Comparison of ENCODE assay signal across 26 mouse cellular contexts in genomic region chr11:57706620-57707019, GRCm38 (mm10).
"Had no signal": no experiment of that assay in that cellular context is flagged by ENCODE, and none has a peak within 500 bp of the region (broad histone marks: within the 10 kb centered on the region; RNA-seq: fewer than 3 reads in every experiment).

No protein-coding gene starts in this region.

- H3K9me3 ChIP-seq: limb, embryonic 15.5 days; liver, embryonic 15.5 days; lung, embryonic 15.5 days; midbrain, embryonic 13.5 days had no signal

- H3K4me1 ChIP-seq: lung, embryonic 15.5 days had no signal

- DNase-seq: left cerebral cortex, postnatal 4 days; lung, adult 18-20 months; lung, adult 2 months; lung, embryonic 14.5 days; lung, postnatal 10 days; lung, postnatal 14 days; lung, postnatal 36 days; midbrain, embryonic 14.5 days had no signal

- ATAC-seq: lung, postnatal 0 days; midbrain, embryonic 13.5 days; midbrain, embryonic 16.5 days had no signal

- H3K4me3 ChIP-seq: limb, embryonic 10.5 days; limb, embryonic 12.5 days; limb, embryonic 13.5 days; limb, embryonic 15.5 days; liver, embryonic 12.5 days; liver, embryonic 13.5 days; liver, embryonic 15.5 days; lung, embryonic 15.5 days; midbrain, embryonic 10.5 days; midbrain, embryonic 12.5 days; midbrain, embryonic 13.5 days; myocyte had no signal

- H3K27me3 ChIP-seq: limb, embryonic 12.5 days; limb, embryonic 13.5 days; limb, embryonic 15.5 days; liver, embryonic 12.5 days; liver, embryonic 13.5 days; liver, embryonic 15.5 days; lung, embryonic 15.5 days; midbrain, embryonic 12.5 days; midbrain, embryonic 13.5 days had no signal

- H3K4me2 ChIP-seq: limb, embryonic 12.5 days; limb, embryonic 13.5 days; limb, embryonic 15.5 days; liver, embryonic 11.5 days; lung, embryonic 14.5 days; lung, embryonic 15.5 days; midbrain, embryonic 11.5 days; midbrain, embryonic 12.5 days; midbrain, embryonic 13.5 days had no signal

- H3K27ac ChIP-seq: limb, embryonic 10.5 days; limb, embryonic 12.5 days; limb, embryonic 13.5 days; limb, embryonic 15.5 days; lung, embryonic 15.5 days; macrophage; midbrain, embryonic 10.5 days; midbrain, embryonic 12.5 days; midbrain, embryonic 13.5 days had no signal

- H3K9ac ChIP-seq: limb, embryonic 12.5 days; limb, embryonic 13.5 days; limb, embryonic 15.5 days; liver, embryonic 12.5 days; liver, embryonic 13.5 days; liver, embryonic 15.5 days; liver, postnatal 0 days; lung, embryonic 14.5 days; lung, embryonic 15.5 days; midbrain, embryonic 12.5 days; midbrain, embryonic 13.5 days had no signal

- H3K36me3 ChIP-seq: lung, embryonic 15.5 days had no signal
